Mouse (Mus musculus) left cerebral cortex, postnatal 4 days (tissue): ENCODE results near the gene Cbfa2t3. TPM values are rescaled to one million over a fixed set of nuclear protein-coding genes. Genes with fewer than 3 reads are reported as not detected.

Source experiments
- DNase-seq: peaks from one replicate; pipeline ENCODE4 v3.0.0-alpha.2; 2022
- intact Hi-C: fragments of 180-260 bp; cut with DNase I; formaldehyde crosslinking; loops from one replicate; pipeline ENCODE4 v1.15.1; 2025
- microRNA-seq: library from miRNA; unstranded; fragments of <30 nt; microRNA quantifications from one replicate; pipeline ENCODE4 v1.2.0, GENCODE M21; 2022
- total RNA-seq, 2 experiments: library from RNA; stranded (reverse); gene quantifications; 2 replicates each; pipeline ENCODE4 v1.2.3; 2021

Gene Cbfa2t3
- total RNA-seq, 2 experiments from 2014 or later: 20.7 to 20.8 TPM

GRCm38 (mm10) chr8:122575735-122576647 is 122.9 kb downstream of the Cbfa2t3 start:
- no peak for DNase-seq
- intact Hi-C loops: no loop called here

- no peak for DNase-seq
- intact Hi-C loops: no loop called here
Observed at GRCm38 (mm10) chr8:122575286-122575685, 123.6 kb downstream of the Cbfa2t3 start.

Small RNA genes within 50 kb of the gene (microRNA-seq; reads per million reads assigned to microRNA genes)
- gene Mir6396: not detected

Other genes starting within 250 kb of the Cbfa2t3 start
- not detected for gene Snai3, start 238.4 kb downstream of the Cbfa2t3 start, total RNA-seq
- gene Rnf166, start 223.0 kb downstream of the Cbfa2t3 start, total RNA-seq: 10 to 100 TPM; 21.8 to 24.1 TPM
- gene Ctu2, start 223.0 kb downstream of the Cbfa2t3 start, total RNA-seq: 10 to 100 TPM; 46.2 to 49.4 TPM
- gene Piezo1, start 147.8 kb downstream of the Cbfa2t3 start, total RNA-seq: 10 to 100 TPM; 19.9 to 20.6 TPM
- 1 to 10 TPM; 5.9 to 6.9 TPM for gene Cdt1, start 131.1 kb downstream of the Cbfa2t3 start, total RNA-seq
- 100 to 1,000 TPM; 101 to 102 TPM for gene Aprt, start 122.2 kb downstream of the Cbfa2t3 start, total RNA-seq
- gene Galns, start 87.6 kb downstream of the Cbfa2t3 start, total RNA-seq: 10 to 100 TPM; 10.3 to 10.7 TPM
- gene Trappc2l, start 87.5 kb downstream of the Cbfa2t3 start, total RNA-seq: 10 to 100 TPM; 63.8 to 74.6 TPM
- gene Pabpn1l, start 76.4 kb downstream of the Cbfa2t3 start, total RNA-seq: not detected
- 10 to 100 TPM; 17.4 to 17.8 TPM for gene Acsf3, start 76.4 kb upstream of the Cbfa2t3 start, total RNA-seq
- gene Cdh15, start 148.9 kb upstream of the Cbfa2t3 start, total RNA-seq: 1 to 10 TPM; 1.2 to 1.7 TPM